Mouse (Mus musculus) neural tube, embryonic 13.5 days (tissue): ENCODE measurements around the gene Obscn. TPM values are rescaled to one million over a fixed set of nuclear protein-coding genes. Genes with fewer than 3 reads are reported as not detected.

Experiments
- ATAC-seq: fragments of 200-750 bp; cut with Nextera tagmentation; 2 replicates; pipeline ENCODE4 v1.8.0; 2017; ENCODE audit warnings: low read depth, mild to moderate bottlenecking, moderate TSS enrichment, moderate library complexity
- H3K27ac ChIP-seq: fragments of 300-500 bp; sonication (generic); replicated peaks from 2 replicates; pipeline ENCODE4 v1.5.1; 2015; ENCODE audit warnings: moderate library complexity, mild to moderate bottlenecking, inconsistent platforms
- H3K27me3 ChIP-seq: fragments of 300-500 bp; sonication (generic); 2 replicates; pipeline ENCODE4 v1.6.1; 2015; ENCODE audit warnings: mild to moderate bottlenecking, inconsistent platforms
- H3K36me3 ChIP-seq: fragments of 300-500 bp; sonication (generic); 2 replicates; pipeline ENCODE4 v1.6.1; 2015; ENCODE audit warnings: mild to moderate bottlenecking, inconsistent platforms
- H3K4me1 ChIP-seq: fragments of 300-500 bp; sonication (generic); replicated peaks from 2 replicates; pipeline ENCODE4 v1.6.1; 2015; ENCODE audit warnings: inconsistent platforms
- H3K4me2 ChIP-seq: fragments of 300-500 bp; sonication (generic); 2 replicates; pipeline ENCODE4 v1.6.1; 2015; ENCODE audit warnings: inconsistent platforms, mild to moderate bottlenecking, moderate library complexity
- H3K4me3 ChIP-seq: fragments of 300-500 bp; sonication (generic); 2 replicates; pipeline ENCODE4 v1.5.1; 2015; ENCODE audit warnings: mild to moderate bottlenecking, inconsistent platforms
- H3K9ac ChIP-seq: fragments of 300-500 bp; sonication (generic); 2 replicates; pipeline ENCODE4 v1.6.1; 2015; ENCODE audit warnings: moderate library complexity, mild to moderate bottlenecking, inconsistent platforms
- H3K9me3 ChIP-seq: fragments of 300-500 bp; sonication (generic); 2 replicates; pipeline ENCODE4 v1.6.1; 2016; ENCODE audit warnings: inconsistent platforms
- WGBS: fragments of 180-500 bp; shearing (Covaris S2); methylation state at CpG from one replicate; pipeline ENCODE4 v1.1.7; 2015; 5-methylcytosine and 5-hydroxymethylcytosine counted together
- polyA plus RNA-seq: library from polyadenylated mRNA; unstranded; fragments of >200 nt; fragmentation: Nextera tagmentation; extraction: Ambion mirVana; gene quantifications from 2 replicates; pipeline ENCODE4 v1.2.1, GENCODE M21; 2015

Gene Obscn
- polyA plus RNA-seq, 1 experiment from 2014 or later: 0.27 TPM

DNA sequence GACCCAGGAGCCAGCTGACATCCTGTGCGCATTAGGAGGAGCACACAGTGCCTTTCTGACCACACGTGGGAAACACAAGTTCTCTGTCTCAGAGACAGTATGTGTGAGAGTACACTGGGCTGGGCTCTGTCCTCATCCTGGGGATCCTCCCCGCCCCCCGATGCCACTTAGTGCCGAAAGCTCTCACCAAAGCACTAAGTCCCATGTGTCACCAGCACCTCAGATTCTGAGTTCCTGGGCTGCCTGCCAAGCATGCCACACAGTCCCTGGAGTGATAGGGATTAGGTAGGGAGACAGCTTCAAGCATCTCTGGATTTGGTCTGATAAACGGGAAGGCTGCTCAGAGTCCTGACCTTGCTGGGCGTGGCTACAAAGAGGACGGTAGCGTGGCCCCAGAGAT lies 145.4 kb downstream of the Obscn start:
- H3K9ac ChIP-seq: no peak overlapping the region
- no peak overlapping the region for H3K4me2 ChIP-seq
- peaks cover 29% of the 10 kb centered on the region for H3K27me3 ChIP-seq
- H3K4me3 ChIP-seq: no peak overlapping the region
- H3K4me1 ChIP-seq: peaks cover 10% of the 10 kb centered on the region
- ATAC-seq: no peak
- no peaks in the 10 kb centered on the region for H3K9me3 ChIP-seq
- H3K36me3 ChIP-seq: peaks cover 55% of the 10 kb centered on the region
- whole genome bisulfite sequencing: 85% methylated on average over 9 of the region's 9 CpGs
- H3K27ac ChIP-seq: no peak overlapping the region

DNA sequence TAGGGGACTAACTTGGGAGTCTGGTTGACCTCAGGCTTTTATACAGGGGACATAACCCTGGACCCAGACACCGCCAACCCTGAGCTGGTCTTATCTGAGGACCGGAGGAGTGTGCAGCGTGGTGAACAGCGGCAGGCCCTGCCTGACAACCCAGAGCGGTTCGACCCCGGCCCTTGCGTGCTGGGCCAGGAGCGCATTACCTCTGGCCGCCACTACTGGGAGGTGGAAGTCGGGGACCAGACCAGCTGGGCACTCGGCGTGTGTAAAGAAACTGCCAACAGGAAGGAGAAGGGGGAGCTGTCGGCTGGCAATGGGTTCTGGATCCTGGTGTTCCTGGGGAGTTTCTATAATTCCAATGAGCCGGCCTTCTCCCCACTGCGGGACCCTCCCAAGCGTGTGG lies 146.1 kb downstream of the Obscn start:
- Histone ChIP-seq H3K4me3 (no peak overlapping the region), H3K27me3 (peaks cover 23% of the 10 kb centered on the region), H3K9me3 (no peaks in the 10 kb centered on the region), H3K4me2 (no peak overlapping the region), H3K36me3 (peaks cover 62% of the 10 kb centered on the region), H3K9ac (no peak overlapping the region), H3K27ac (no peak overlapping the region), H3K4me1 (peaks cover 10% of the 10 kb centered on the region)
- ATAC-seq: no peak
- 89% methylated on average over 17 of the region's 17 CpGs for WGBS

DNA sequence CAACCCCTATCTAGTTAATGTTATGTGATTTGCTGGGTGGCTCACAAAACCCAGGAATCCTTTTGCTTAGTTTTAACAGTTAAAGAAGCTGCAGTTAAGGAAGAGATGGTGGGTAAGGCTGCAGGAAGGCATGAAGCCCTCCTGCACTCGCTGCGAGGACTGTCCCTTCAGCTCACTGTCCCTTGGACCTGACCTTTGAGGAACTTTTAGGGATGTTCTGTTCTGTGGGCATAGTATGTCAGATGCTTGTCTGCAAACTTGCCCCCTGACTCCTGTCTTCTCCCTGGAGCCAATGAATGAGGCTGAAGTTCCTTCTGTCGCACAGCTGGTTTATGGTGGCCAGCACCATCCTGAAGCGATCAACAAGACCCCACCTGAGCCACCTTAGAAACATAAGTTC lies 147.0 kb downstream of the Obscn start:
- no peak for ATAC-seq
- Histone ChIP-seq H3K9ac (no peak overlapping the region), H3K27ac (no peak overlapping the region), H3K4me2 (no peak overlapping the region), H3K4me1 (peaks cover 1% of the 10 kb centered on the region), H3K9me3 (no peaks in the 10 kb centered on the region), H3K36me3 (peaks cover 72% of the 10 kb centered on the region), H3K4me3 (no peak overlapping the region), H3K27me3 (peaks cover 14% of the 10 kb centered on the region)
- 89% methylated on average over 4 of the region's 4 CpGs for WGBS

DNA sequence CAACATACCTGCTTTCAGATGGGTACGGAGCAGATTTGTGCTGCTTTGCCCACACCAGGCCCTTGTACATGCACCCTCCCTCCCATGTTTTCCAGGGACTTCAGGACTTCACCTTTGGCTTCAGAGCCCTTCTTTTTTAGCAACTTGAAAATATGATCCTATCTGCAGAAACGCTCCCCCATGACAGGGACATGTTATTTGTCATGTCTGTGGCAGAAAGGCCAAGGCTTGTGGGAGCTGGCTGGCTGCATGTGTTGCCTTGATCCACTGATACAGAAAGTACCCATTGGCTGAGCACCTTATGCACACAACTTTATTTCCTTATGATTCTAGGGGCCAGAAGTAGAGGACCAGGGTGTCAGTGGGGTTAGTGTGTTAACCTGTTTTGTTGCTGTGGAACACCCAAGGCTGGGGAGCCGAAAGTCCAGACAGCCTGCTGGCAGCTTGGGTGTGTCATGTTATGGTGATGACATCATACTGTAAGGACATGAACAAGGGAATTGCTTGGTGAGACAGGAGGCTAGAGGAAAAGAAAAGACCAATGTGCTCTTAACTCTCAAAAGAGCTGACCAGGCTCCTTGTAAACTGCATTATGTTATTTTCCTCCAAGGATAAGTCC lies 150.8 kb downstream of the Obscn start:
- Histone ChIP-seq H3K4me2 (no peak overlapping the region), H3K36me3 (peaks cover 86% of the 10 kb centered on the region), H3K27me3 (no peaks in the 10 kb centered on the region), H3K4me3 (no peak overlapping the region), H3K9me3 (no peaks in the 10 kb centered on the region), H3K9ac (no peak overlapping the region), H3K4me1 (peaks cover 18% of the 10 kb centered on the region), H3K27ac (no peak overlapping the region)
- no peak for ATAC-seq
- 95% methylated on average over 3 of the region's 3 CpGs for WGBS

DNA sequence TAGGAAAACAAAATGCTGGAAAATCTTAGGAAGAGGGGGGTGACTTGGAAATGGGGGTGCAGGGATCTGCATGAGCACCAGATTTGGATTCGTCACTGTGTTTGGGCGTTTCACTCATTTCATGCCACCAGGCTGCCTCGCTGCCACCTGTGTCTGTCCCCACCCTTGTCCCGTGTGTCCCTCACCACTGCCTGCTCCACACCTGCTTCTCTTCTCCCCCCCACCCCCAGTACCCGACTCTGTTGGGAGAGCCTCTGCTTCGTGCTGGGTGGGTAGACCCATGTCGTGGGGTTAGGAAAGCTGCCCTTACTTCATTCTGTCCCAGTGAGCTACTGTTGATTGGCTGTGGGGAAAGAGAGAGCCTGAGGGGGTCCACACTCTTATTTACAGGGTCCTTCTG lies 151.5 kb downstream of the Obscn start:
- H3K9ac ChIP-seq: no peak overlapping the region
- peaks cover 79% of the 10 kb centered on the region for H3K36me3 ChIP-seq
- H3K9me3 ChIP-seq: no peaks in the 10 kb centered on the region
- ATAC-seq: no peak
- no peaks in the 10 kb centered on the region for H3K27me3 ChIP-seq
- no peak overlapping the region for H3K27ac ChIP-seq
- peaks cover 26% of the 10 kb centered on the region for H3K4me1 ChIP-seq
- no peak overlapping the region for H3K4me3 ChIP-seq
- no peak overlapping the region for H3K4me2 ChIP-seq
- 94% methylated on average over 7 of the region's 7 CpGs for WGBS

DNA sequence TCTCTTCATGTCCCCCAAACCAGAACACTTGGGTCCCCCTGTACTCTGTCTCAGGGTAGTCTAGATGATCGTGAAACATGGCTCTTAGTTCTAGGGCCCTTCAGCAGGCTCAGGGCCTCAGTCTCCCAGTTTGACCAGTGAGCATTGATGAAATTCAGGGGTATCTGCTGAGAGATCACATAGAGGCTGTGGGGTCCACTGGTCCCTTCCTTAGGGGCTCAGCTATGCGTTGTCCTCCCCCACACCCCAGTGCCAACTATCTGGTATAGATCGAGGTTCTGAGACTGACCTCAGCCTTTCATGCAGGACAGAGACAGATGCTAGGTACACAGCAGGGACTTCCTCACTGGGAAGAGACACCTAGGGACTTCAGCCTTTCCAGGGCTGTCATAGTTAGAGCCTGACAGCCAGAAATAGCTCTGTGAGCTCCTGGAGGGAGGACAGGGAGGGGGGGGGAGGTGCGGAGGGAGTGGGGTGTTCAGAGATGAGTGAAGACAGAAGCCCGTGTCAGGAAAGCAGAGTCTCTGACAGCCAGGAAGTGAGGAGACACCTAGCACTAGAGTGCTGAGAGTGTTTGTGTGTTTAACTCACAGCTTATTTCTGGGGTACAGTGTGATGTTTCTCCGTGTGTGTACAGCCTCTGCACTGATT lies 152.4 kb downstream of the Obscn start:
- no peak overlapping the region for H3K27ac ChIP-seq
- H3K9ac ChIP-seq: no peak overlapping the region
- H3K9me3 ChIP-seq: no peaks in the 10 kb centered on the region
- H3K36me3 ChIP-seq: peaks cover 70% of the 10 kb centered on the region
- peaks cover 34% of the 10 kb centered on the region for H3K4me1 ChIP-seq
- no peak overlapping the region for H3K4me3 ChIP-seq
- H3K4me2 ChIP-seq: no peak overlapping the region
- 92% methylated on average over 6 of the region's 6 CpGs for WGBS
- H3K27me3 ChIP-seq: no peaks in the 10 kb centered on the region
- ATAC-seq: no peak

DNA sequence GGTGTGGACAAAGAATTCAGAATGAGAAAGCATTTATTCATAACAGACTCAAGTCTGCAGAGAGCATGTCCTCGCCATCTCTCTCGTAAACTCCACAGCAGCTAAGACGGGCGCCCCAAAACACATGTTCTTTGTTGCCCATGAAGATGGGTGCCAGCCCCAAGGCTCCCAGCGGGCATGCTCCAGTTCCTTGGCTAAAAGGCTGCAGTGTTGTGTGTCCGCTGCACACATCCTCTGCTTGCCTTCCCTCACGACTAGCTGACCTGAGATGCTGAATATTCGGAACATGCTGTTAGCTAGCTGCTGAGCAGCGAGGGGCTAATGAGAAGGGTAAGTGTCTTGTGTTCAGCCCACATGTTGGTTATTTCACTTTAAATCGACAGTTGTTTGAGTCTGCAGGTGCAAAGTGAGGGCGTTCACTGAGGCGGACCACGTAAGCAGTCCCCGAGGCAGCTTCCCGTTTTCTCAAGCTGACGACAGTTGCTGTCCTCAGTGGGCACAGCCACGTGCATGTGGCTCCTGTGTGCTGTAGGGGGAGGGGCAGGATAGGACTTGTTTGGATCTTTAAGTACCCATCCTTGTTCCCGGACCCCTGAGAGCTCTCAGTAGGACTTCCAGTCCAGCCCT lies 153.6 kb downstream of the Obscn start:
- H3K4me2 ChIP-seq: no peak overlapping the region
- WGBS: 90% methylated on average over 18 of the region's 18 CpGs
- H3K4me3 ChIP-seq: no peak overlapping the region
- no peak for ATAC-seq
- H3K9me3 ChIP-seq: no peaks in the 10 kb centered on the region
- H3K9ac ChIP-seq: no peak overlapping the region
- no peaks in the 10 kb centered on the region for H3K27me3 ChIP-seq
- no peak overlapping the region for H3K27ac ChIP-seq
- peaks cover 59% of the 10 kb centered on the region for H3K36me3 ChIP-seq
- peaks cover 39% of the 10 kb centered on the region for H3K4me1 ChIP-seq

DNA sequence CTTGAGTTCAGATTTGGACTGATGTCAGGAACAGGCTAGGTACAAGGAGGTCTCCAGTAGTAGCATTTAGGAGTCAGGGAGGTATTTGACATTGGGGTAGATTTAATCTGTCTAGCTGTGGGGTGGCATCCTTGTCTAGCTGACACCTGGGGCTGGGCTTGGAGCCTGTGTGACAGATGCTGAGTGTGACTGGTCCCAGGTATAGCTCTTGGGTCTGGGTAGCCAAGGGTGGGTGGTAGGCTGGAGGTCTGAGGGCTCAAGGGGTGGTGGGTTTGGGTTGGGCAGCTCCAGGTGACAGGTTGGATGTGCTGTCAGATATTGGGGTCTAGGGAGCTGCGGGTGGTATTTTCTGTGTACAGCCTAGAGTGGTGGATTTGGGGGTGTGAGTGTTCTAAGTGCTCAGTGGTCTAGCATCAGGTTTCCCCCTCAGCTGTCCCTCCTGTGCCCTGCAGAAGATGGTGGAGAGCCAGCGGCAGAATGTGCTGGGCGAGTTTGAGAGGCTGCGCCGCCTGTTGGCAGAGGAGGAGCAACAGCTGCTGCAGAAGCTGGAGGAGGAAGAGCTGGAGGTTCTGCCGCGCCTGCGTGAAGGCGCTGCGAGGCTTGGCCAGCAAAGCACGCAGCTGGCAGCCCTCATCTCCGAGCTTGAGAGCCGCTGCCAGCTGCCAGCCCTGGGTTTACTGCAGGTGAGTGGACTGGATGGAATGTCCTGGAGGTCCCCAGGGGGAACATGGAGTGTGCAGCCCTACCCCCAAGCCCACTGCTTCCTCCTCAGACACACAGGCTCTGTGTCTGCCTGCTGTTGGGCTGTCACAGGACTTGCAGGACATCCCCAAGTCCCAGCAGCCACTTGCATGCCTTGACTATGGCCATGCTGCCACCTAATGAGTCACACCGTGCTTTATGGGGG lies 154.4 kb downstream of the Obscn start:
- H3K4me1 ChIP-seq: peaks cover 43% of the 10 kb centered on the region
- H3K27me3 ChIP-seq: no peaks in the 10 kb centered on the region
- no peak for ATAC-seq
- H3K27ac ChIP-seq: no peak overlapping the region
- H3K4me3 ChIP-seq: no peak overlapping the region
- H3K36me3 ChIP-seq: peaks cover 51% of the 10 kb centered on the region
- no peaks in the 10 kb centered on the region for H3K9me3 ChIP-seq
- no peak overlapping the region for H3K9ac ChIP-seq
- no peak overlapping the region for H3K4me2 ChIP-seq
- WGBS: 66% methylated on average over 14 of the region's 14 CpGs

DNA sequence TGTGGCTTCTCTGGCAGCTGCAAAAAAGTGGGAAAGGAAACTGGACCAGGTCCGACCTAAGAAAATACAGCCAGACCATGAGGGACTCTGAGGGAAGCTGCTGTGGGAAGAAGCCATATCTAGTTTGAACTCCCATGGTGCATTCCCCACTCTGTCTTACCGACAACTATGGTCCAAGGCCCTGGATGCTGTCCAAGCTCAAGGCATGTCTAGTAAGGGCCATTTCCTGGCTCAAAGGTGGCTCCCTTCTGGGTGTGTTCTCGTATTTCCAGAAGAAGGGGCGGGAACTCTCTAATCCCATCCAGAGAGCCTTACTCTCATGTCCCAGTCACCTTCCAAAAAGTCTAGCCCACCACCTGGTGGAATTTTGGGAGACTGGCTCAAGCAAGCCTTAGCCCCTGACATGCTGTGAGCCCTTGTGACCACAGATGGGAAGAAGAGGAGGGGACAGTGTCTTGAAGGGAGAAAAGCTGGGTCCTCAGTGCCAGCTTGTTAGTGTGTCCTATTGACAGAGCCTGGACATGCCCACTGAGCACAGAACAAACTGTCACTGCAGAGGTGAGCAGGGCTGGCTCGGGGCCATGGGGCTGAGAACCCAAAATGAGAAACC lies 155.7 kb downstream of the Obscn start:
- Histone ChIP-seq H3K27ac (no peak overlapping the region), H3K27me3 (no peaks in the 10 kb centered on the region), H3K9me3 (no peaks in the 10 kb centered on the region), H3K4me2 (0 out of 2 replicates have a peak overlapping the region, but pooled peaks have one; percentile 100), H3K9ac (no peak overlapping the region), H3K4me1 (peaks cover 52% of the 10 kb centered on the region), H3K36me3 (peaks cover 38% of the 10 kb centered on the region), H3K4me3 (0 out of 2 replicates have a peak overlapping the region, but pooled peaks have one; percentile 99)
- 70% methylated on average over 5 of the region's 5 CpGs for WGBS
- no peak for ATAC-seq

DNA sequence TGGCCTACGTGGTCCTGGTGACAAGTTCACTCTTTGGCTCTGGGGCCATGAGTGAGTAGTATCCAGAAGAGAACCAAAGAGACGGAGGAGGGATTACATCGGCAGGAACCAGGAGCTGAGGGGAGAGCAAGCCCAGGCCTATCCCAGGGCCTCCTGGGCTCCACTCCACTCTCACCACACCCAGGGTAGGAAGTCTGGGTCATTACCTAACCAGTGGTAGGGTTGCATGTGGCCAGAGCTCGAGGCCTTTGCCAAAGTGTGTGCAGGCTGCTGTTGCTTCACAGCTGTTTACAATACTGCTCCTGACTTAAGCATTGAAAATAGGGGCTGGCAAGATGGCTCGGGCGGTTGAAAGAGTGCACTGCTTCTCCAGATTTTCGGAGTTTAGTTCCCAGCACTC lies 156.5 kb downstream of the Obscn start:
- Histone ChIP-seq H3K9ac (peak overlapping the region; percentile 96), H3K36me3 (peaks cover 32% of the 10 kb centered on the region), H3K4me1 (peaks cover 57% of the 10 kb centered on the region), H3K4me3 (peak overlapping the region; percentile 99), H3K27me3 (no peaks in the 10 kb centered on the region), H3K4me2 (peak overlapping the region; percentile 100), H3K9me3 (no peaks in the 10 kb centered on the region), H3K27ac (no peak overlapping the region)
- ATAC-seq: no peak
- 88% methylated on average over 7 of the region's 7 CpGs for WGBS

DNA sequence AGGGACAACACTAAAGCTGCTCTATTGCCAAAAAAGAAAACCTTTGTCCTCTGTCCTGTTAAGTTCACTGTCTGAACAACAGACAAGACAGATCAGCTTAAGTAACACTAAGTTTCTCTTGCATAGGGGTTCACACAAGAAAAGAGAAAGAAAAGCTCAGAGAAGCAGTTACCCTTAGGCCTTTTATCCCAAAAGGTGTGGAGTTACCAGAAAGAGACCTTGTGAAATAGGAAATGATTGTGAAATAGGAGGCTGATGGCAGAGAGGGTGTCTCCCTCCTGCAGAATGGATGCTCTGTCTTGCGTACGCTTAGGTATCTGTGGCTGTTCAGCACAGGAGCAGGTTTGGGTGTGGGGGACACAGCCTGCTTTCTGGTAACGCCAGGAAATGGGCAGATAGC lies 157.0 kb downstream of the Obscn start:
- H3K4me2 ChIP-seq: peak overlapping the region; percentile 100
- H3K27ac ChIP-seq: no peak overlapping the region
- H3K9ac ChIP-seq: peak overlapping the region; percentile 96
- H3K4me3 ChIP-seq: peak overlapping the region; percentile 99
- 84% methylated on average over 3 of the region's 3 CpGs for WGBS
- no peak for ATAC-seq
- H3K9me3 ChIP-seq: no peaks in the 10 kb centered on the region
- peaks cover 62% of the 10 kb centered on the region for H3K4me1 ChIP-seq
- H3K27me3 ChIP-seq: no peaks in the 10 kb centered on the region
- peaks cover 31% of the 10 kb centered on the region for H3K36me3 ChIP-seq
